Comparison of ENCODE assay signal across 12 mouse cellular contexts in genomic region chr4:98435641-98436457, GRCm38 (mm10). TPM values are rescaled to one million over a fixed set of nuclear protein-coding genes. Genes with fewer than 3 reads are reported as not detected.
DNase-seq lines count a peak whose midpoint lies in the region; ATAC-seq and TF ChIP-seq lines count a peak whose summit lies in the region.
"Had no signal": no experiment of that assay in that cellular context is flagged by ENCODE, and none has a peak within 500 bp of the region (broad histone marks: within the 10 kb centered on the region; RNA-seq: fewer than 3 reads in every experiment).

No protein-coding gene starts in this region.

- TF ChIP-seq CTCF in left cerebral cortex, adult 2 months (IDR thresholded peaks at IDR 0.05) = no peak

- no peak overlapping the region for H3K4me2 ChIP-seq in heart, embryonic 12.5 days
- H3K4me2 ChIP-seq in midbrain, embryonic 13.5 days (replicated peaks) = no peak overlapping the region
- H3K4me2 ChIP-seq: forebrain, embryonic 12.5 days; lung, embryonic 14.5 days had no signal

- H3K27me3 ChIP-seq in heart, embryonic 12.5 days (replicated peaks) = no peaks in the 10 kb centered on the region
- no peaks in the 10 kb centered on the region for H3K27me3 ChIP-seq in splenic B cell, adult 2 months (ENCODE audit: control insufficient read depth, insufficient read depth, low read length, poor library complexity, severe bottlenecking)
- no peaks in the 10 kb centered on the region for H3K27me3 ChIP-seq in midbrain, embryonic 13.5 days
- H3K27me3 ChIP-seq: forebrain, embryonic 12.5 days had no signal

- no peak; the same call in 1 of the 2 replicates for ATAC-seq in heart, embryonic 12.5 days (ENCODE audit: insufficient number of reproducible peaks, low FRiP score)
- no peak for ATAC-seq in midbrain, embryonic 13.5 days

- DNase-seq in heart, adult 11 months = peak; percentile 90
- peak; percentile 42 for DNase-seq in B cell, adult 2 months
- peak; percentile 19 for DNase-seq in splenic B cell, adult 2 months (ENCODE audit: low read depth, low spot score)
- no peak for DNase-seq in left cerebral cortex, adult 2 months (ENCODE audit: extremely low spot score in 1 of 2, low spot score in 2 of 2)
- DNase-seq in left cerebral cortex, adult 18-20 months (ENCODE audit: low spot score in 2 of 2) = no peak
- DNase-seq: left cerebral cortex, postnatal 4 days; lung, embryonic 14.5 days had no signal

- H3K4me3 ChIP-seq in heart, embryonic 12.5 days = no peak overlapping the region
- H3K4me3 ChIP-seq in brown adipose tissue, adult 24 weeks (ENCODE audit: insufficient read depth, low read depth, low read length) = no peak overlapping the region
- H3K4me3 ChIP-seq in left cerebral cortex, adult 2 months = no peak overlapping the region
- H3K4me3 ChIP-seq in midbrain, embryonic 13.5 days (replicated peaks) = no peak overlapping the region
- H3K4me3 ChIP-seq: forebrain, embryonic 12.5 days had no signal

- 0 out of 2 replicates have a peak, but pooled peaks cover 6% of the 10 kb centered on the region for H3K4me1 ChIP-seq in heart, embryonic 12.5 days (replicated peaks)
- peaks cover 3% of the 10 kb centered on the region; the same call in 1 of the 2 replicates for H3K4me1 ChIP-seq in brown adipose tissue, adult 24 weeks (ENCODE audit: control insufficient read depth, insufficient read depth, insufficient read length, low read length)
- H3K4me1 ChIP-seq in midbrain, embryonic 13.5 days (replicated peaks) = no peaks in the 10 kb centered on the region

- no peak overlapping the region for H3K9ac ChIP-seq in heart, embryonic 12.5 days
- H3K9ac ChIP-seq in midbrain, embryonic 13.5 days (replicated peaks) = no peak overlapping the region
- H3K9ac ChIP-seq: forebrain, embryonic 12.5 days; lung, embryonic 14.5 days had no signal

- no peaks in the 10 kb centered on the region for H3K9me3 ChIP-seq in heart, embryonic 12.5 days (replicated peaks)
- H3K9me3 ChIP-seq in midbrain, embryonic 13.5 days = no peaks in the 10 kb centered on the region
- H3K9me3 ChIP-seq: forebrain, embryonic 12.5 days had no signal

- peaks cover 12% of the 10 kb centered on the region; the same call in 1 of the 2 replicates for H3K36me3 ChIP-seq in heart, embryonic 12.5 days
- H3K36me3 ChIP-seq in splenic B cell, adult 2 months (ENCODE audit: control insufficient read depth, insufficient read depth, low read length, poor library complexity, severe bottlenecking) = no peaks in the 10 kb centered on the region
- no peaks in the 10 kb centered on the region for H3K36me3 ChIP-seq in midbrain, embryonic 13.5 days
- H3K36me3 ChIP-seq: forebrain, embryonic 12.5 days had no signal

- WGBS in heart, embryonic 12.5 days = 78% methylated on average over 10 of the region's 10 CpGs
- 96% methylated on average over 10 of the region's 10 CpGs for WGBS in midbrain, embryonic 13.5 days

- H3K27ac ChIP-seq in heart, embryonic 12.5 days (ENCODE audit: poor library complexity, severe bottlenecking) = no peak overlapping the region
- H3K27ac ChIP-seq in brown adipose tissue, adult 24 weeks (replicated peaks; ENCODE audit: low read depth, low read length) = peak overlapping the region; percentile 33; the same call in 1 of the 2 replicates
- no peak overlapping the region for H3K27ac ChIP-seq in left cerebral cortex, adult 2 months
- H3K27ac ChIP-seq in midbrain, embryonic 13.5 days = no peak overlapping the region
- H3K27ac ChIP-seq: forebrain, embryonic 12.5 days; layer of hippocampus, adult 2 months had no signal

- intact Hi-C loops in left cerebral cortex, adult 2 months (cut with DNase I) = no loop called here

RNA-seq across cellular contexts. Expression of gene Patj, which starts 40.3 kb away (rescaled TPM):
- polyA plus RNA-seq in heart, embryonic 12.5 days (2016; fragmentation: Nextera tagmentation; extraction: Ambion mirVana) = 11.3 and 14.8 TPM in 2 replicates
- 1.6 and 2.7 TPM in 2 replicates for polyA plus RNA-seq in brown adipose tissue, adult 24 weeks (2012; ENCODE audit: insufficient read depth, insufficient read length, missing spikeins)
- 10 to 100 TPM; 16.0 to 17.5 TPM for total RNA-seq in left cerebral cortex, adult 2 months (2021)
- total RNA-seq in left cerebral cortex, adult 18-20 months (2021) = 10 to 100 TPM; 11.8 to 14.7 TPM
- 6.0 and 7.5 TPM in 2 replicates for polyA plus RNA-seq in midbrain, embryonic 13.5 days (2015; fragmentation: Nextera tagmentation; extraction: Ambion mirVana)

RNA-seq across cellular contexts. Expression of gene Tm2d1, which starts 52.7 kb away (rescaled TPM):
- 98.5 and 107 TPM in 2 replicates for polyA plus RNA-seq in heart, embryonic 12.5 days (2016; fragmentation: Nextera tagmentation; extraction: Ambion mirVana)
- 86.5 and 134 TPM in 2 replicates for polyA plus RNA-seq in brown adipose tissue, adult 24 weeks (2012; ENCODE audit: insufficient read depth, insufficient read length, missing spikeins)
- 10 to 100 TPM; 36.2 to 40.5 TPM for total RNA-seq in left cerebral cortex, adult 2 months (2021)
- total RNA-seq in left cerebral cortex, adult 18-20 months (2021) = 10 to 100 TPM; 45.7 to 46.2 TPM
- polyA plus RNA-seq in midbrain, embryonic 13.5 days (2015; fragmentation: Nextera tagmentation; extraction: Ambion mirVana) = 120 and 134 TPM in 2 replicates

Comparison
In these comparisons a context has a peak if more than half of its experiments do, and no peak if none do; other contexts are left out.
1. DNase-seq: peak in heart, adult 11 months (single experiment), B cell, adult 2 months (2 of 2) and splenic B cell, adult 2 months (single experiment); none in left cerebral cortex, adult 2 months (0 of 2) and left cerebral cortex, adult 18-20 months (0 of 2).